Mouse (Mus musculus) limb, embryonic 11.5 days (tissue): ENCODE measurements at regions not wholly inside any gene's neighbourhood (a gene's known extent, or its start where the extent isn't known, plus 50 kb on each side); places are given as distances from the start of the nearest gene placed in this dataset.

Experiments
- ATAC-seq: fragments of 200-750 bp; cut with Nextera tagmentation; 2 replicates; pipeline ENCODE4 v1.8.0; 2017; ENCODE audit warnings: low read depth; ENCODE audit not compliant: insufficient number of reproducible peaks, low FRiP score, low TSS enrichment
- DNase-seq: peaks from one replicate; pipeline ENCODE4 v3.0.0-alpha.2; 2015; ENCODE audit warnings: low spot score
- H3K27ac ChIP-seq: fragments of 300-500 bp; sonication (generic); replicated peaks from 2 replicates; pipeline ENCODE4 v1.5.1; 2014; ENCODE audit warnings: low read depth, mild to moderate bottlenecking, low read length
- H3K27me3 ChIP-seq: fragments of 300-500 bp; sonication (generic); 2 replicates; pipeline ENCODE4 v1.6.1; 2014; ENCODE audit warnings: mild to moderate bottlenecking, low read length, mixed read lengths; ENCODE audit not compliant: control insufficient read depth, insufficient read depth
- H3K36me3 ChIP-seq: fragments of 300-500 bp; sonication (generic); 2 replicates; pipeline ENCODE4 v1.6.1; 2014; ENCODE audit warnings: mild to moderate bottlenecking, low read length, moderate library complexity, mixed read lengths; ENCODE audit not compliant: control insufficient read depth, insufficient read depth
- H3K4me1 ChIP-seq: fragments of 300-500 bp; sonication (generic); 2 replicates; pipeline ENCODE4 v1.6.1; 2014; ENCODE audit warnings: low read length, mixed read lengths; ENCODE audit not compliant: control insufficient read depth, insufficient read depth
- H3K4me2 ChIP-seq: fragments of 300-500 bp; sonication (generic); 2 replicates; pipeline ENCODE4 v1.6.1; 2014; ENCODE audit warnings: low read depth, mild to moderate bottlenecking, moderate library complexity; ENCODE audit not compliant: severe bottlenecking
- H3K4me3 ChIP-seq: fragments of 300-500 bp; sonication (generic); 2 replicates; pipeline ENCODE4 v1.5.1; 2014; ENCODE audit warnings: low read depth, low read length
- H3K9ac ChIP-seq: fragments of 300-500 bp; sonication (generic); 2 replicates; pipeline ENCODE4 v1.6.1; 2014; ENCODE audit warnings: mild to moderate bottlenecking, low read length
- H3K9me3 ChIP-seq: fragments of 300-500 bp; sonication (generic); 2 replicates; pipeline ENCODE4 v1.6.1; 2016; ENCODE audit warnings: low read length; ENCODE audit not compliant: control insufficient read depth
- WGBS: fragments of 180-500 bp; shearing (Covaris S2); extraction: QIAGEN DNeasy Blood & Tissue Kit; methylation state at CpG from one replicate; pipeline ENCODE4 v1.1.7; 2014; 5-methylcytosine and 5-hydroxymethylcytosine counted together

DNA sequence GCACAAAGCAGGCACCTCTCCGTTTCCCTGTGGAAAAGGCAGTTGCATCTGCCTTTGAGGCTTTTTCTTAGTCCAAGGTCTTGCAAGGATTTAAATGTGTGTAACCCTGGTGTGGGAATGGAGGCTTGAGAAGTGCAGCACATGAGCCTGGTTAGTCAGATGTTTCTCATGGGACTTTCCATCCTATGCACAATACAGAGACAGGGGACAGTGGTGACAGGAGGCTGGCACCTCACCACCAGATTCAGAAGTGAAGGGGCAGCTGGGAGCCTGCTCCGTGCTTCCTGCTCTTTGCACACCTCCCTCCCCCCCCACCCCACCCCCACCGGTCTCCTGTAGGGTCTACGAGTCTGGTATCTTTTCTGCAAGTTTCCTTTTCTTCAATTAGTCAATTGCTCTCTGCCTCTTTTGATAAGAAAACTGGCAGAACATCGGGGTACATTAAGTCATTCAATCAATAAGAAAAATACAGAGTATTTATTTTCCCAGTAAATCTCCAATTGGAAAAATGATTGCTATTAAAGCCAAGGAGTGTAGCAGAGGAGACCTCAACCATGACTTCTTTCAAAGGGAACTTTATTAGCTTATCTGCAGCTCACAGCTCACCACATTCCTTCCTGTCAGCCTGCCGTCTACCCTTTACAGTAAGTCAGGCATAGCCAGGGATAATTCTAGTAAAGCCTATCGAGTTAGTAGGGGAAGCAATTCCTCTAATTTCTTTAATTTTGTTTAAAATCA lies 68.1 kb upstream of the Dph5 start:
- no peak overlapping the region for H3K4me2 ChIP-seq
- no peaks in the 10 kb centered on the region for H3K9me3 ChIP-seq
- H3K4me3 ChIP-seq, result no peak overlapping the region
- DNase-seq (no peak), ATAC-seq (no peak)
- H3K4me1 ChIP-seq, result no peaks in the 10 kb centered on the region
- H3K27ac ChIP-seq, result no peak overlapping the region
- H3K9ac ChIP-seq, result no peak overlapping the region
- H3K36me3 ChIP-seq, result no peaks in the 10 kb centered on the region
- 64% methylated on average over 7 of the region's 7 CpGs for WGBS
- H3K27me3 ChIP-seq, result no peaks in the 10 kb centered on the region

DNA sequence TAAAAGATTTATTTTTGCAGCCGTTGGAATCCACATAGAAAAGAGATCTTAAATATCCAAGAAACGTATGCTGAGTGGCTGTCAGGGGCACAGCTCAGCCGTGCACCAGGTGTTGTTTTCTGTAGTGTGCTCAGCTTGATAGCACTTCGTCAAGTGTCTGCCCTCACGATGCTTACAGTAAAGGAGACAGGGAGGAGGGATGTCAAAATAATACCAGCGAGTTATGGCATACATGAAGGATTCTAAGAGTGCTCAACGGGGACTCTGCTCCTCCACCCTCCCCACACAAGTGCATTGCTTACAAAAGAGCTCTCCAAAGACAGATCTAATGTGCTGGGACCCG lies 67.5 kb upstream of the Dph5 start:
- Histone ChIP-seq H3K9ac (no peak overlapping the region), H3K4me2 (no peak overlapping the region), H3K27ac (no peak overlapping the region), H3K27me3 (no peaks in the 10 kb centered on the region), H3K36me3 (no peaks in the 10 kb centered on the region), H3K9me3 (no peaks in the 10 kb centered on the region), H3K4me1 (no peaks in the 10 kb centered on the region), H3K4me3 (no peak overlapping the region)
- WGBS, result 74% methylated on average over 8 of the region's 8 CpGs
- no peak for DNase-seq
- no peak for ATAC-seq

DNA sequence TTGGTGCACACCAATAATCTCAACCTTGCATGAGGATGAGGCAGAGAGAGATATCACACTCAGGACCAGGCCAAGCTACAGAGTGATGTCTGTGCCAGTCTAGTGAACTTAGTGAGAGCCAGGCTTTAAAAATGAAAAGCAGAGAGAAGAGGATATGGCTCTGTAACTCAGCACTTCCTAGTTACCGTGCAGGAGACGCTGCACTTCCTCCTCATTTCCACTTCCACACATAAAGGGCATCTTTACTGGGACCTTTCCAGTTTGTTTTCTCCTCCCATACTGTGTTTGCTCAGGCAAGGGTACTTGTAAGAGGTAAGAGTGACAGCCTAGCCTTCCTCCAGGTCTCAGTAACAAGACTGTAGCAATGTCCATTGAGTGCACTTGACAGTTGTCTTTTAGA lies 66.0 kb upstream of the Dph5 start:
- DNase-seq (no peak), ATAC-seq (no peak)
- no peak overlapping the region for H3K9ac ChIP-seq
- H3K27me3 ChIP-seq, result no peaks in the 10 kb centered on the region
- H3K27ac ChIP-seq, result no peak overlapping the region
- H3K4me2 ChIP-seq, result no peak overlapping the region
- WGBS, result 93% methylated on average over 2 of the region's 2 CpGs
- H3K4me3 ChIP-seq, result no peak overlapping the region
- no peaks in the 10 kb centered on the region for H3K9me3 ChIP-seq
- H3K36me3 ChIP-seq, result no peaks in the 10 kb centered on the region
- no peaks in the 10 kb centered on the region for H3K4me1 ChIP-seq

DNA sequence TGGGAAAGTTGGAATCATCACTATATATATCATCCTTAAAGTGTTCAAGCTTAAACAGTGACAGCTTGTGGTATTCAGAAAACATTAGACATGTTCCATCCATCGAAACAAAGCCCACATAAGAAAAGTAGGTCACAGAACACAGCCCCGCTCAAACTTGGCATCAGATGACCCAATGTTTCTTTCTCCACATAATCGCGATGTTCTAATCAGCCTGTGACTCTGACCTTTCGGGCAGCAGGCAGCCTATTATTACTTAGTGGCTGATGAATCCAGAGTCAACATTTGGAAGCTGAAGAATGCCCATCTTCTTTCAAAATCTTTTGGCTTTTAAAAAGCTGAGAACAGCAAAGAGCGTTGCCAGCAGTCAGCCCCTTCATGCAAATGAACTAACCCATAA lies 65.1 kb upstream of the Dph5 start:
- Histone ChIP-seq H3K27me3 (no peaks in the 10 kb centered on the region), H3K36me3 (no peaks in the 10 kb centered on the region), H3K27ac (no peak overlapping the region), H3K9ac (no peak overlapping the region), H3K9me3 (no peaks in the 10 kb centered on the region), H3K4me3 (no peak overlapping the region), H3K4me1 (no peaks in the 10 kb centered on the region), H3K4me2 (no peak overlapping the region)
- DNase-seq (no peak), ATAC-seq (no peak)
- 80% methylated on average over 6 of the region's 6 CpGs for WGBS

DNA sequence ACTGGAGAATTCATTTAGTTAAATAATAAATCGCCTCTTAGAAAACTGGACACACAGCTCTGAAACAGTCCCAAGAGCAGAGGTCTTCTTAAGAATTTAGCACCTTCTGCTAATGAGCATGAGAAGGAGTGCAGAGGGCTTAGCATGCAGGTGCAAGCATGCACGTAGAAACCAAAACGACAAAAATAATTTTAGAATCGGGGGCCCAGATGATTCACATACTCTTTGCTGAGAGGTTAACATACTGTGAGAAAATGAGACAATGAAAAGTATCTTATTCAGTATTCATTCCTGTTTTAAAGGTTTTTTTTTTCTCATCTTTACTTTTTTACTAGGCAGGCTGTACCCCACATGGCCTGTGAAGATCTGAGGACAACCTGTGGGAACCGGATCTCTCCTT lies 63.9 kb upstream of the Dph5 start:
- no peak overlapping the region for H3K27ac ChIP-seq
- ATAC-seq (no peak), DNase-seq (no peak)
- 79% methylated on average over 5 of the region's 5 CpGs for WGBS
- H3K4me1 ChIP-seq, result no peaks in the 10 kb centered on the region
- no peak overlapping the region for H3K9ac ChIP-seq
- no peak overlapping the region for H3K4me3 ChIP-seq
- H3K36me3 ChIP-seq, result no peaks in the 10 kb centered on the region
- H3K4me2 ChIP-seq, result no peak overlapping the region
- no peaks in the 10 kb centered on the region for H3K9me3 ChIP-seq
- H3K27me3 ChIP-seq, result no peaks in the 10 kb centered on the region

DNA sequence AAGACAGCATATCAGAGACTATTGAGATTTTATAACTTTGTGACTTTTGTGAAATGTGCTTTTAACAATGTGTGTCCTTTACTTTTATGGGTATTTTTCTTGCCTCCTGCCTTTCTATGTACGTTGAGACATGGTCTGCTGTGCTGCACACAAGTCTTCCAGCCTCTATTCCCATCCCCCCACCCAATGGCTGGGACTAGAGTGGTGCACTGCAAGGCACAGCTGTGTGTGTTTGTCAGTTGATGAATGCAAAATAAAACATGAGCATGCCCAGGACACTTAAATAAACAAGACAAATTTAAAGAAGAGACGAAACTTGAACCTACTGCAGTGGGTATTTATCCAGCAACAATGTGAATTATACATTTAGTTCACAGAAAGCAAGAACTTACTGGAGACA lies 62.8 kb upstream of the Dph5 start:
- Histone ChIP-seq H3K4me1 (no peaks in the 10 kb centered on the region), H3K36me3 (no peaks in the 10 kb centered on the region), H3K27ac (no peak overlapping the region), H3K9ac (no peak overlapping the region), H3K4me3 (no peak overlapping the region), H3K9me3 (no peaks in the 10 kb centered on the region), H3K4me2 (no peak overlapping the region), H3K27me3 (no peaks in the 10 kb centered on the region)
- ATAC-seq (no peak), DNase-seq (no peak)
- 66% methylated on average over 2 of the region's 2 CpGs for WGBS

DNA sequence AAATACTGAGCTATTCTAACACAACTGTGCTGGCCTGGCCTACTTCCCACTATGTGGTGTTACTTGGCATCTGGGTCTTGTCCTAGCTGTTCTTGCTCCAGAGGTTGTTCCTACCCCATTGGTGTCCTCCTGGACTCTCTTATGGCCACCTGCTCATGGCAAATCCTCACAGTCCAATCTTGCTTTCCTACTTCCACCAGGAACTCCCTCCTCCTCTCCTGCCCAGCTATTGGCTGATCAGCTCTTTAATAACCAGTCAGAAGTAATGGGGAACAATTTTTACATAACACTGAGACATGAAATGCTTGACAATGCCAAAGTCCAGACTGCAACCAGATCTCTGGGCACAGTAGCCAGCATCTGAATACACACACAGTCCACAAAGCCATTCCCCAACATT lies 52.3 kb upstream of the Dph5 start:
- Histone ChIP-seq H3K27me3 (no peaks in the 10 kb centered on the region), H3K9ac (no peak overlapping the region), H3K4me3 (no peak overlapping the region), H3K4me2 (no peak overlapping the region), H3K4me1 (no peaks in the 10 kb centered on the region), H3K9me3 (no peaks in the 10 kb centered on the region), H3K36me3 (no peaks in the 10 kb centered on the region), H3K27ac (no peak overlapping the region)
- DNase-seq (no peak), ATAC-seq (no peak)

DNA sequence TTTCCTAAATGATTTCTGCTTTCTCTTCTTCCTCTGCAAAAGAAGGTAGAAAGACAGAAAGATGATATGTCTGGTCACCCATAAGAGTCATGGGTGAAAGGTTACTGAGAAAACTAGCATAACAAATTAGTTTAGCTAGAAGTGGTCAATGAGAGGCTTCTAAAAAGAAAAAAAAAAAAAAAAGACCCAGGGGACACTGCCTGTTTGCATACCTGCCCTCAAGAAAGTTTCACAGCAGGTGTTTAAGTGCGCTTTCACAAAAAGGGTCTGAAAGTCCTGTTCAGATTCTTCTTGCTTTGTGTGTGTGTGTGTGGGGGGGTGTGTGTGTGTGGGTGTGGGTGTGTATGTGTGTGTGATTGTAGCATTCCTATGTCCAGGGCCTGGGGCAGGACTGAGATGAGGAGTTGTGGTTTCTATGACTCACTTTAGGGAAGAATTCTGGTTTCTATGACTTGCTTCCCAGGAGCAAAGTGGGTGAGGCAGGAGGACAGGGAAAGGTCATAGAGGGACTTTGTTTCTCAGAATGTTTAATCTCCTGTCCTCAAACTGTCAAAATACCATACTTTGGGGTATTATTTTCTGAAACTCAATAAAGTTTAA lies 49.9 kb upstream of the Dph5 start:
- Histone ChIP-seq H3K4me1 (no peaks in the 10 kb centered on the region), H3K27ac (no peak overlapping the region), H3K4me3 (no peak overlapping the region), H3K9me3 (no peaks in the 10 kb centered on the region), H3K4me2 (no peak overlapping the region), H3K27me3 (no peaks in the 10 kb centered on the region), H3K36me3 (no peaks in the 10 kb centered on the region), H3K9ac (no peak overlapping the region)
- ATAC-seq, result no peak
- WGBS, result 78% methylated on average over 1 of the region's 1 CpGs
- DNase-seq, result no peak
